Mouse (Mus musculus): ENCODE data around the gene Inhbc. TPM values are rescaled to one million over a fixed set of nuclear protein-coding genes. Genes with fewer than 3 reads are reported as not detected.
"Not testable (repeated sequence)": the region's sequence is repeated elsewhere in the genome, so short reads cannot be mapped to it uniquely, and the experiment has no call there.

The Inhbc gene
- total RNA-seq, 4 experiments from 2014 or later = not detected

GRCm38 (mm10) chr10:127326828-127327227 is 43.4 kb downstream of the Inhbc start:
- DNase-seq (ENCODE audit: low spot score in 2 of 2) = no peak

GRCm38 (mm10) chr10:127326017-127326801 is 44.0 kb downstream of the Inhbc start:
- no peak for DNase-seq (ENCODE audit: low spot score in 2 of 2)

- DNase-seq (ENCODE audit: low spot score in 2 of 2) = no peak
Measured at GRCm38 (mm10) chr10:127325454-127326016, 44.7 kb downstream of the Inhbc start.

- no peak for DNase-seq (ENCODE audit: low spot score in 2 of 2)
Measured at GRCm38 (mm10) chr10:127324495-127324894, 45.7 kb downstream of the Inhbc start.

GRCm38 (mm10) chr10:127323131-127323855 is 46.9 kb downstream of the Inhbc start:
- no peak for DNase-seq (ENCODE audit: low spot score in 2 of 2)

GRCm38 (mm10) chr10:127322669-127323068 is 47.6 kb downstream of the Inhbc start:
- no peak for DNase-seq (ENCODE audit: low spot score in 2 of 2)

GRCm38 (mm10) chr10:127322178-127322577 is 48.1 kb downstream of the Inhbc start:
- no peak for DNase-seq (ENCODE audit: low spot score in 2 of 2)

GRCm38 (mm10) chr10:127321621-127322020 is 48.6 kb downstream of the Inhbc start, which contains the start of gene Arhgap9:
TSS of gene Arhgap9 (plus strand) at chr10:127321964.
- no peak for DNase-seq (ENCODE audit: low spot score in 2 of 2)

- DNase-seq (ENCODE audit: low spot score in 2 of 2) = no peak
Measured at GRCm38 (mm10) chr10:127319969-127320368, 50.3 kb downstream of the Inhbc start.

- no peak for DNase-seq (ENCODE audit: low spot score in 2 of 2)
Measured at GRCm38 (mm10) chr10:127318009-127318408, 52.2 kb downstream of the Inhbc start.

- DNase-seq (ENCODE audit: low spot score in 2 of 2) = no peak
Measured at GRCm38 (mm10) chr10:127317277-127317676, 53.0 kb downstream of the Inhbc start.

GRCm38 (mm10) chr10:127314950-127315349 is 55.3 kb downstream of the Inhbc start:
- not testable (repeated sequence) for DNase-seq (ENCODE audit: low spot score in 2 of 2)

- not testable (repeated sequence) for DNase-seq (ENCODE audit: low spot score in 2 of 2)
Measured at GRCm38 (mm10) chr10:127313516-127313915, 56.7 kb downstream of the Inhbc start.

GRCm38 (mm10) chr10:127312858-127313257 is 57.4 kb downstream of the Inhbc start:
- no peak for DNase-seq (ENCODE audit: low spot score in 2 of 2)

- DNase-seq (ENCODE audit: low spot score in 2 of 2) = peak; percentile 57 to 82
Measured at GRCm38 (mm10) chr10:127312356-127312676, 57.9 kb downstream of the Inhbc start.

GRCm38 (mm10) chr10:127311476-127312355 is 58.5 kb downstream of the Inhbc start, which contains the start of gene Mars:
TSS of gene Mars (minus strand) at chr10:127311786.
- DNase-seq (ENCODE audit: low spot score in 2 of 2) = peak; percentile 95

GRCm38 (mm10) chr10:127310523-127311475 is 59.4 kb downstream of the Inhbc start:
- DNase-seq (ENCODE audit: low spot score in 2 of 2) = no peak

- not testable (repeated sequence) for DNase-seq (ENCODE audit: low spot score in 2 of 2)
Measured at GRCm38 (mm10) chr10:127309167-127309566, 61.1 kb downstream of the Inhbc start.
